Mouse (Mus musculus) ES-E14 (cell line): ENCODE results near the gene Morc3. TPM values are rescaled to one million over a fixed set of nuclear protein-coding genes. Genes with fewer than 3 reads are reported as not detected.

ENCODE experiments used
- DNase-seq: peaks from one replicate; pipeline ENCODE4 v3.0.0-alpha.2; 2013; ENCODE audit warnings: low read depth, low spot score
- H3K27ac ChIP-seq: 2 replicates; pipeline ENCODE4 v1.5.1; 2012; ENCODE audit warnings: low read depth, mild to moderate bottlenecking, low read length, moderate library complexity, mixed read lengths; ENCODE audit not compliant: poor library complexity, insufficient read depth, severe bottlenecking
- H3K36me3 ChIP-seq: 2 replicates; pipeline ENCODE4 v1.6.1; 2012; ENCODE audit warnings: mild to moderate bottlenecking, low read length, moderate library complexity, mixed read lengths; ENCODE audit not compliant: control insufficient read depth, poor library complexity, insufficient read depth, severe bottlenecking
- H3K4me1 ChIP-seq, 2 experiments: fragments of 150-350 bp in 1 of 2; sonication (generic) in 1 of 2; 2 replicates each; pipeline ENCODE4 v1.6.1; 2012; ENCODE audit warnings: low read length in 2 of 2, mild to moderate bottlenecking in 1 of 2, mixed read lengths in 1 of 2; ENCODE audit not compliant: control insufficient read depth in 2 of 2, insufficient read depth in 2 of 2, poor library complexity in 1 of 2
- H3K4me3 ChIP-seq, 2 experiments: fragments of 150-350 bp in 1 of 2; sonication (generic) in 1 of 2; 2 replicates each; pipeline ENCODE4 v1.5.1; 2012; ENCODE audit warnings: low read length in 2 of 2, low read depth in 1 of 2, mild to moderate bottlenecking in 1 of 2, mixed read lengths in 1 of 2; ENCODE audit not compliant: insufficient read depth in 1 of 2, poor library complexity in 1 of 2, severe bottlenecking in 1 of 2
- H3K9ac ChIP-seq: 2 replicates; pipeline ENCODE4 v1.6.1; 2012; ENCODE audit warnings: low read depth, mild to moderate bottlenecking, low read length, mixed read lengths; ENCODE audit not compliant: poor library complexity, insufficient read depth, severe bottlenecking
- H3K9me3 ChIP-seq: fragments of 150-350 bp; sonication (generic); 2 replicates; pipeline ENCODE4 v1.6.1; 2012; ENCODE audit warnings: low read depth, mild to moderate bottlenecking, low read length; ENCODE audit not compliant: control insufficient read depth, insufficient read depth
- CHD2 ChIP-seq: IDR thresholded peaks from 2 replicates; pipeline ENCODE4 v1.6.1; 2014; ENCODE audit warnings: mild to moderate bottlenecking, low read depth, low read length, inconsistent platforms
- HCFC1 ChIP-seq: IDR thresholded peaks from 2 replicates; pipeline ENCODE4 v1.6.1; 2012; ENCODE audit warnings: low read length, inconsistent platforms, borderline replicate concordance; ENCODE audit not compliant: insufficient read depth
- MAFK ChIP-seq: IDR thresholded peaks from 2 replicates; pipeline ENCODE4 v1.6.1; 2014; ENCODE audit warnings: mild to moderate bottlenecking, low read depth, low read length, inconsistent platforms; ENCODE audit not compliant: insufficient read depth
- ZC3H11A ChIP-seq: IDR thresholded peaks from 2 replicates; pipeline ENCODE4 v1.6.1; 2012; ENCODE audit warnings: low read depth, mild to moderate bottlenecking, inconsistent platforms, low read length, borderline replicate concordance
- ZNF384 ChIP-seq: IDR thresholded peaks from 2 replicates; pipeline ENCODE4 v1.6.1; 2012; ENCODE audit warnings: low read depth, low read length, inconsistent platforms
- in situ Hi-C, 2 experiments: fragments of 600-800 bp; cut with MboI; formaldehyde crosslinking; loops; one replicate each; pipeline ENCODE4 v1.15.1; 2025; ENCODE audit warnings: low sequenced_read_pairs in 2 of 2, inconsistent platforms in 1 of 2; ENCODE audit not compliant: unreplicated experiment in 2 of 2
- total RNA-seq: library from RNA; depleted of rRNA; stranded (reverse); fragments of 300-350 nt; gene quantifications from 2 replicates; pipeline ENCODE4 v1.2.3, GENCODE M21; 2012

Morc3 gene
- total RNA-seq, 1 experiment = 90.3 TPM

DNA sequence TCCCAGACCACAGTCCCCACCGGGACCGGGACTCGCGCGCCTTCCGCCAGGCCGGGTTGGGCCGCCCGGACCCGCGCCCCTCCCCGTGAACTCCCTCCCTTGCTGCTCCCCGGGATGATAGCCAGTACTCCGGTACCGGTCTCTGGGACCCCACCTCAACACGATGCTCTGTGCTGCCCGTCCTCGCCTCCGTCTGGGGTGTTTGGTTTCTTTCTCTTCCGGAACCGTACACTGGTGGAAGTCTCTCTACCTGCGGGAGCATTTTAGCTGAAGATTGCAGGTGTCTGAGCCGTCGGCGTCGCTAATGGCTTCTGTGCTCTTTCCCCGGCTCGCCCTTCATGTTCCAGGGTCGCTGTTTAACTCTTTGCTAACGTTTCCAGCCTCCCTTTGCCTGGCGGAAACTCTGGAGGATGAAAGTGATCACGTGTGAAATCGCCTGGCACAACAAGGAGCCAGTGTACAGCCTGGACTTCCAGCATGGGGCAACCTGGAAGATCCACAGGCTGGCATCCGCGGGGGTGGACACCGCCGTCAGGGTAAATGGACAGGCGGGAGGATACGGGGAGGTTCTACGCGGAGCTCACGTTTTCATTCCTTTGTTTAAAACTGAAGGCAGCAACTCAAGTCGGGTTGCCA lies 52.3 kb downstream of the Morc3 start:
- no peak for DNase-seq
- H3K9me3 ChIP-seq = no peaks in the 10 kb centered on the region
- peak overlapping the region; percentile 89 for H3K9ac ChIP-seq
- H3K27ac ChIP-seq = peak overlapping the region; percentile 11; the same call in 1 of the 2 replicates
- H3K4me1 ChIP-seq = no peaks in the 10 kb centered on the region; a peak in 1 of 4 replicates
- in situ Hi-C loops = no loop called here
- H3K36me3 ChIP-seq = peaks cover 20% of the 10 kb centered on the region
- TF ChIP-seq HCFC1 (no peak), MAFK (no peak), CHD2 (no peak), ZNF384 (no peak), ZC3H11A (no peak)
- peak overlapping the region; percentile 83 to 98 for H3K4me3 ChIP-seq

DNA sequence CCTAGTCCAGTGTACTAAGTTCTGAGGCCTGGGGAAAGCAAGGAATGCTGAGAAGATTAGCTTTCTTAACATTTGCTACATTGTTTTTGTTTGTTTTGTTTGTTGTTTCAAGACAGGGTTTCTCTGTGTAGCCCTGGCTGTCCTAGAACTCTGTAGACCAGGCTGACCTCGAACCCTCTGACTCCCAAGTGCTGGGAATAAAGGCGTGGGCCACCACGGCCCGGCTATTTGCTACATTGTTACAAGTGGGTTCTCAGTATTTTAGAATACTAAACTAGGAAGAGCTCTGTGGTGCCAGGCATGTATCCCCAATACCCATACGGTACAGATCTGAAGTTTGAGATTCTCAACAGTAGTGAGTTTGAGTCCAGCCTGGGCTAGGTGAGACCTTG lies 52.8 kb downstream of the Morc3 start:
- H3K9ac ChIP-seq = peak overlapping the region; percentile 89
- no peak overlapping the region for H3K27ac ChIP-seq
- H3K4me1 ChIP-seq = no peaks in the 10 kb centered on the region; a peak in 1 of 4 replicates
- H3K36me3 ChIP-seq = peaks cover 24% of the 10 kb centered on the region
- TF ChIP-seq ZC3H11A (no peak), ZNF384 (no peak), CHD2 (no peak), HCFC1 (no peak), MAFK (no peak)
- in situ Hi-C loops = no loop called here
- peak overlapping the region; percentile 83 to 98 for H3K4me3 ChIP-seq
- no peaks in the 10 kb centered on the region for H3K9me3 ChIP-seq
- no peak for DNase-seq

DNA sequence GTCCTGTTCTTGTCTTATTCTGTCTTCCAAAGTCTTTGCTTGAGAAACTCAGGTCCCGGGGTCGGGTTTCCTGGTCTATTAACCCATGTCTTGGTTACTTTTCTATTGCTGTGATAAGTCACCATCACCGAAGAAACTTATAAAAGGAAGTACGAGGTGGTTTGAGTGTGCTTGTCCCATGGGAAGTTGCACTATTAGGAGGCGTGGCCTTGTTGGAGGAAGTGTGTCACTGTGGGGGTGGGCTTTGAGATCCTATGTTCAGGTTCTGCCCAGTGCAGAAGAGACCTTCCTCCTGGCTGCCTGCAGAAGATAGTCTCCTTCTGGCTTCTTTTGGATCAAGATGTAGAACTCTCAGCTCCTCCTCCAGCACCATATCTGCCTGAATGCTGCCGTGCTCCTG lies 56.6 kb downstream of the Morc3 start:
- DNase-seq = no peak
- TF ChIP-seq CHD2 (no peak), ZC3H11A (no peak), HCFC1 (no peak), ZNF384 (no peak), MAFK (no peak)
- Histone ChIP-seq H3K9ac (no peak overlapping the region), H3K4me1 (peaks cover 0 to 9% of the 10 kb centered on the region in 2 experiments; a peak in 2 of 4 replicates), H3K36me3 (peaks cover 59% of the 10 kb centered on the region), H3K27ac (no peak overlapping the region), H3K9me3 (no peaks in the 10 kb centered on the region), H3K4me3 (no peak overlapping the region)
- in situ Hi-C loops = no loop called here

DNA sequence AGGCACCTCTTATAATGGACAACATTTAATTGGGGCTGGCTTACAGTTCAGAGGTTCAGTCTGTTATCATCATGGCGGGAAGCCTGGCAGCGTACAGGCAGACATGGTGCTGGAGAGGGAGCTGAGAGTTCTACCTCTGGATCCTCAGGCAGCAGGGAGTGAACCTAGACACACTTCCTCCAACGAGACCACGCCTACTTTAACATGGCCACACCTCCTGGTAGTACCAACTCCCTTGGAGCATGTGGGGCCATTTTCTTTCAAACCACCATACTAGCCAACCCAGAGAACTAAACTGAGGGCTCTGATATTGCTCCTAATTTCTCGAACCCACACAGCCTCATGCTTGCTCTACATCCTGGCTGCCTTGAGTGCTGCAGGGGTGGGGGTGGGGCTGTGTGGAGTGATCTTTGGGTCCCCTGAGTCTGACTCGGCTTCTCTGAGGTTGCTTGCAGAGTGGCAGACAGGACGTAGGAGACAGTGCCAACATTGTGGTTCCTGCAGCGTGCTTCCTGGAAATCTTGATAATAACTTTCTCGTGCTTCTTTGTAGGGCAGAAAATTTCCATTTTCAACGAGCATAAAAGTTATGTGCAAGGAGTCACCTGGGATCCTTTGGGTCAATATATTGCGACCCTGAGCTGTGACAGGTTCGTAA lies 59.2 kb downstream of the Morc3 start:
- in situ Hi-C loops = no loop called here
- Histone ChIP-seq H3K4me3 (0 out of 4 replicates have a peak overlapping the region, but pooled peaks of 1 of the 2 experiments have one; percentile 4), H3K9me3 (no peaks in the 10 kb centered on the region), H3K36me3 (peaks cover 73% of the 10 kb centered on the region), H3K9ac (no peak overlapping the region; the same call in 1 of the 2 replicates), H3K4me1 (peaks cover 0 to 9% of the 10 kb centered on the region in 2 experiments; a peak in 2 of 4 replicates), H3K27ac (no peak overlapping the region)
- peak; percentile 65 for DNase-seq
- TF ChIP-seq MAFK = no peak
- no peak for TF ChIP-seq CHD2
- TF ChIP-seq ZNF384 = no peak
- TF ChIP-seq ZC3H11A = no peak
- TF ChIP-seq HCFC1 = no peak
